Mouse (Mus musculus): Measurements from ENCODE around the gene Bach2. TPM values are rescaled to one million over a fixed set of nuclear protein-coding genes. Genes with fewer than 3 reads are reported as not detected.

The Bach2 gene
- polyA plus RNA-seq, 1 experiment: 0.11 TPM

- H3K79me2 ChIP-seq (ENCODE audit: control insufficient read depth, insufficient read depth): no peaks in the 10 kb centered on the region
Observed at GRCm38 (mm10) chr4:32413063-32413462, 174.5 kb downstream of the Bach2 start.

GRCm38 (mm10) chr4:32413505-32413904 lies 174.9 kb downstream of the Bach2 start:
- no peaks in the 10 kb centered on the region for H3K27me3 ChIP-seq (ENCODE audit: control insufficient read depth, insufficient read depth, insufficient read length)
- no peak overlapping the region for H3ac ChIP-seq (ENCODE audit: control insufficient read depth, insufficient read length, low read depth)
- no peaks in the 10 kb centered on the region for H3K79me2 ChIP-seq (ENCODE audit: control insufficient read depth, insufficient read depth)
- H3K36me3 ChIP-seq (ENCODE audit: control insufficient read depth, insufficient read depth): no peaks in the 10 kb centered on the region
- H3K4me3 ChIP-seq (ENCODE audit: insufficient read depth, poor library complexity, severe bottlenecking): no peak overlapping the region
- H3K79me3 ChIP-seq (ENCODE audit: low read depth): no peaks in the 10 kb centered on the region
- no peak for TF ChIP-seq CTCF (IDR thresholded peaks at IDR 0.05; ENCODE audit: control insufficient read depth, insufficient read depth, insufficient read length)
- no peak for TF ChIP-seq MYOG (IDR thresholded peaks at IDR 0.05; ENCODE audit: control insufficient read depth, extremely low read depth, insufficient read length)
- TF ChIP-seq FOSL1 (IDR thresholded peaks at IDR 0.05; ENCODE audit: insufficient read depth, low read length, poor library complexity, severe bottlenecking): no peak
- TF ChIP-seq USF1 (IDR thresholded peaks at IDR 0.05; ENCODE audit: low read depth): no peak
- TF ChIP-seq MYOD1 (IDR thresholded peaks at IDR 0.05; ENCODE audit: control insufficient read depth, insufficient read length, low read depth): no peak
- TF ChIP-seq CEBPB (IDR thresholded peaks at IDR 0.05; ENCODE audit: low read depth): no peak
- no peak for TF ChIP-seq MAX (IDR thresholded peaks at IDR 0.05)

More at GRCm38 (mm10) chr4:32413063-32413462, 174.5 kb downstream of the Bach2 start:
- no peak overlapping the region for H3K4me3 ChIP-seq (ENCODE audit: insufficient read depth, poor library complexity, severe bottlenecking)
- no peak for TF ChIP-seq FOSL1 (IDR thresholded peaks at IDR 0.05; ENCODE audit: insufficient read depth, low read length, poor library complexity, severe bottlenecking)
- TF ChIP-seq CEBPB (IDR thresholded peaks at IDR 0.05; ENCODE audit: low read depth): no peak
- no peak for TF ChIP-seq USF1 (IDR thresholded peaks at IDR 0.05; ENCODE audit: low read depth)
- TF ChIP-seq CTCF (IDR thresholded peaks at IDR 0.05; ENCODE audit: control insufficient read depth, insufficient read depth, insufficient read length): no peak
- no peak for TF ChIP-seq MYOG (IDR thresholded peaks at IDR 0.05; ENCODE audit: control insufficient read depth, extremely low read depth, insufficient read length)
- TF ChIP-seq MAX (IDR thresholded peaks at IDR 0.05): no peak
- no peak for TF ChIP-seq MYOD1 (IDR thresholded peaks at IDR 0.05; ENCODE audit: control insufficient read depth, insufficient read length, low read depth)
- no peaks in the 10 kb centered on the region for H3K79me3 ChIP-seq (ENCODE audit: low read depth)
- H3K27me3 ChIP-seq (ENCODE audit: control insufficient read depth, insufficient read depth, insufficient read length): no peaks in the 10 kb centered on the region
- no peak overlapping the region for H3ac ChIP-seq (ENCODE audit: control insufficient read depth, insufficient read length, low read depth)
- no peaks in the 10 kb centered on the region for H3K36me3 ChIP-seq (ENCODE audit: control insufficient read depth, insufficient read depth)

GRCm38 (mm10) chr4:32414959-32415358 lies 176.4 kb downstream of the Bach2 start:
- H3K79me2 ChIP-seq (ENCODE audit: control insufficient read depth, insufficient read depth): no peaks in the 10 kb centered on the region
- H3K4me3 ChIP-seq (ENCODE audit: insufficient read depth, poor library complexity, severe bottlenecking): no peak overlapping the region
- no peaks in the 10 kb centered on the region for H3K27me3 ChIP-seq (ENCODE audit: control insufficient read depth, insufficient read depth, insufficient read length)
- TF ChIP-seq MYOD1 (IDR thresholded peaks at IDR 0.05; ENCODE audit: control insufficient read depth, insufficient read length, low read depth): no peak
- no peak for TF ChIP-seq FOSL1 (IDR thresholded peaks at IDR 0.05; ENCODE audit: insufficient read depth, low read length, poor library complexity, severe bottlenecking)
- TF ChIP-seq CEBPB (IDR thresholded peaks at IDR 0.05; ENCODE audit: low read depth): no peak
- no peak for TF ChIP-seq CTCF (IDR thresholded peaks at IDR 0.05; ENCODE audit: control insufficient read depth, insufficient read depth, insufficient read length)
- H3K36me3 ChIP-seq (ENCODE audit: control insufficient read depth, insufficient read depth): no peaks in the 10 kb centered on the region
- no peaks in the 10 kb centered on the region for H3K79me3 ChIP-seq (ENCODE audit: low read depth)
- no peak overlapping the region for H3ac ChIP-seq (ENCODE audit: control insufficient read depth, insufficient read length, low read depth)

GRCm38 (mm10) chr4:32417939-32418338 lies 179.3 kb downstream of the Bach2 start:
- TF ChIP-seq MAX (IDR thresholded peaks at IDR 0.05) (no peak), CTCF (IDR thresholded peaks at IDR 0.05; ENCODE audit: control insufficient read depth, insufficient read depth, insufficient read length) (no peak), FOSL1 (IDR thresholded peaks at IDR 0.05; ENCODE audit: insufficient read depth, low read length, poor library complexity, severe bottlenecking) (no peak), CEBPB (IDR thresholded peaks at IDR 0.05; ENCODE audit: low read depth) (no peak), MYOD1 (IDR thresholded peaks at IDR 0.05; ENCODE audit: control insufficient read depth, insufficient read length, low read depth) (no peak), MYOG (IDR thresholded peaks at IDR 0.05; ENCODE audit: control insufficient read depth, extremely low read depth, insufficient read length) (no peak), USF1 (IDR thresholded peaks at IDR 0.05; ENCODE audit: low read depth) (no peak)

DNA sequence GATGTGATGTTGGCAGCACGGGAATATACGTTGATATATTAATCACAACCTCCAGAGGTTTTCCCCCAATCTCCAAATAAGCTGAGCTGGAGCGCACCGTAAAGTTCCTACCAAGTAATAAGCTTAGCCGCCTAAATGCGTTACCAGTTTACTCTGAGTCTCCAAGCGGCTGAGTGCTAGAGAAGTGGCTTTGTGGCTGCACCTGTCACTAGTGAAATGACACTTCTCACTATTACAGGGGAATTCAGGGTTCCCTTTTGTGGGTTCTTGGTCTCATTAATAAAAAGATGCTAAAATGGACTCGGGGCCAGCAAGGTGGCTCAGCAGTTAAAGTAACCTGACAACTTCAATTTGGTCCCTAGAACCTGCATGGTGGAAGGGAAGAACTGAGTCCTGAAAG lies 183.0 kb downstream of the Bach2 start:
- TF ChIP-seq FOSL1 (IDR thresholded peaks at IDR 0.05; ENCODE audit: insufficient read depth, low read length, poor library complexity, severe bottlenecking) (no peak), CEBPB (IDR thresholded peaks at IDR 0.05; ENCODE audit: low read depth) (no peak), USF1 (IDR thresholded peaks at IDR 0.05; ENCODE audit: low read depth) (no peak), MYOD1 (IDR thresholded peaks at IDR 0.05; ENCODE audit: control insufficient read depth, insufficient read length, low read depth) (no peak), CTCF (IDR thresholded peaks at IDR 0.05; ENCODE audit: control insufficient read depth, insufficient read depth, insufficient read length) (no peak), MYOG (IDR thresholded peaks at IDR 0.05; ENCODE audit: control insufficient read depth, extremely low read depth, insufficient read length) (no peak), MAX (IDR thresholded peaks at IDR 0.05) (no peak)
- Histone ChIP-seq H3ac (ENCODE audit: control insufficient read depth, insufficient read length, low read depth) (no peak overlapping the region), H3K4me3 (ENCODE audit: insufficient read depth, poor library complexity, severe bottlenecking) (no peak overlapping the region), H3K79me3 (ENCODE audit: low read depth) (no peaks in the 10 kb centered on the region), H3K79me2 (ENCODE audit: control insufficient read depth, insufficient read depth) (no peaks in the 10 kb centered on the region), H3K36me3 (ENCODE audit: control insufficient read depth, insufficient read depth) (no peaks in the 10 kb centered on the region), H3K27me3 (ENCODE audit: control insufficient read depth, insufficient read depth, insufficient read length) (no peaks in the 10 kb centered on the region)

More at GRCm38 (mm10) chr4:32417939-32418338, 179.3 kb downstream of the Bach2 start:
- Histone ChIP-seq H3K36me3 (ENCODE audit: control insufficient read depth, insufficient read depth) (no peaks in the 10 kb centered on the region), H3ac (ENCODE audit: control insufficient read depth, insufficient read length, low read depth) (no peak overlapping the region), H3K79me3 (ENCODE audit: low read depth) (no peaks in the 10 kb centered on the region), H3K27me3 (ENCODE audit: control insufficient read depth, insufficient read depth, insufficient read length) (no peaks in the 10 kb centered on the region), H3K4me3 (ENCODE audit: insufficient read depth, poor library complexity, severe bottlenecking) (no peak overlapping the region), H3K79me2 (ENCODE audit: control insufficient read depth, insufficient read depth) (no peaks in the 10 kb centered on the region)

GRCm38 (mm10) chr4:32422427-32422826 lies 183.8 kb downstream of the Bach2 start:
- Histone ChIP-seq H3K79me3 (ENCODE audit: low read depth) (no peaks in the 10 kb centered on the region), H3ac (ENCODE audit: control insufficient read depth, insufficient read length, low read depth) (no peak overlapping the region), H3K27me3 (ENCODE audit: control insufficient read depth, insufficient read depth, insufficient read length) (no peaks in the 10 kb centered on the region), H3K79me2 (ENCODE audit: control insufficient read depth, insufficient read depth) (no peaks in the 10 kb centered on the region), H3K4me3 (ENCODE audit: insufficient read depth, poor library complexity, severe bottlenecking) (no peak overlapping the region), H3K36me3 (ENCODE audit: control insufficient read depth, insufficient read depth) (no peaks in the 10 kb centered on the region)
- no peak for TF ChIP-seq MAX (IDR thresholded peaks at IDR 0.05)

Measured in C2C12 (cell line).